Mouse (Mus musculus): ENCODE data around the gene Isx.

DNA sequence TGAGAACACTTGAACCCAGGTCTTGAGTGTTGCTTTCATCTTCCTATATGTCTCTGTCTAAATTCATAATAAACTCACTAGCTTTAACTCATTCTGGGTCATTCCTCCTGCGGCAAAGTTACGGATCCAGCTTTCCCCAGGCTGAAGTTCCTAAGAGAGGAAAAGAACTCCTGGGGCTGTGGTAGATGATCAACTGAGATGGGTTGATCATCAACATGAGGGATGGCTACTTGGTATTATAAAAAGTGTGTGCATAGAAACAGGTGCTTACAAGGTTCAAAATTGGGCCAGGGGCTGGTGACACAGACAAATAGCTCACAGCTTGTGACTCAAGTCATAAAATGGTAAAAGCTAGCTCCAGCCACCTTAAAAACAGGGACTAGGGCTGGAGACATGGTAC lies 63.7 kb downstream of the Isx start:
- TF ChIP-seq POLR2A (IDR thresholded peaks at IDR 0.05; ENCODE audit: borderline replicate concordance, control insufficient read depth, low read depth, low read length) = no peak
- TF ChIP-seq CTCF (IDR thresholded peaks at IDR 0.05; ENCODE audit: control insufficient read depth, insufficient read depth, low read length) = no peak

All from bone marrow, adult 2 months (tissue).